In the genomic region with DNA sequence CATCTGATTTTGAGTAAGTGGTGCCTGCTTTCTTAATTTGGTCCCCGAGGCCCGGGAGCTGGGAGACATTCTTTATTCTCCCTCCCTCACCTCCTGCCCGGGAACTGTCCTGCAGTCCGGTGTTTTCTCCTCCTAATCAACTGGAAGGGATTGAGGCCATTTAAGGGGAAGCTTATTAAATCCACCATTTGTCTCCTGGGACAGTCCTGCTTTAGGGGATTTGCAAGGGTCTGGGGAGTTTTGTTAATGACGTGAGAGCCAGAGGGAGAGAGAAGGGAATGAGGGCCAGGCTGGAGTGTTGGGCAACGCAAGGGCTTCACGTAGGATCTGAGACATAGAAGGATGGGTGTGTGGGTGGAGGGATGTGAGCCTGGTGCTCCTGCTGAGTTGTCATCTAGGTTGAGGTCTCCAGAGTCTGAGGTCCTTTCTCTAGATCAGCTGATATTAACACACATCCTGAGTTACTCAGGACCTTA, we compare ENCODE assay signal across 7 mouse cellular contexts.
DNase-seq lines count a peak whose midpoint lies in the region; ATAC-seq lines count a peak whose summit lies in the region.

No protein-coding gene starts in this region.

- H3K27me3 ChIP-seq in kidney, embryonic 15.5 days, result no peaks in the 10 kb centered on the region
- H3K27me3 ChIP-seq in forebrain, embryonic 13.5 days, result peaks cover 38% of the 10 kb centered on the region
- H3K27me3 ChIP-seq in intestine, embryonic 15.5 days (replicated peaks), result no peaks in the 10 kb centered on the region
- no peaks in the 10 kb centered on the region for H3K27me3 ChIP-seq in neural tube, embryonic 14.5 days (ENCODE audit: control insufficient read depth, insufficient read depth, low read length)

- H3K4me2 ChIP-seq in kidney, embryonic 15.5 days, result peak overlapping the region; percentile 38
- H3K4me2 ChIP-seq in forebrain, embryonic 13.5 days, result peak overlapping the region; percentile 37
- peak overlapping the region; percentile 34 for H3K4me2 ChIP-seq in intestine, embryonic 15.5 days (replicated peaks)
- H3K4me2 ChIP-seq in neural tube, embryonic 14.5 days (ENCODE audit: low read depth, low read length), result peak overlapping the region; percentile 19; the same call in 1 of the 2 replicates

- no peak for ATAC-seq in kidney, embryonic 15.5 days (replicated peaks; ENCODE audit: low FRiP score)
- ATAC-seq in forebrain, embryonic 13.5 days, result no peak
- no peak for ATAC-seq in intestine, embryonic 15.5 days
- ATAC-seq in neural tube, embryonic 14.5 days (ENCODE audit: low read depth), result no peak

- H3K9me3 ChIP-seq in kidney, embryonic 15.5 days (replicated peaks), result no peaks in the 10 kb centered on the region; the same call in 1 of the 2 replicates
- H3K9me3 ChIP-seq in forebrain, embryonic 13.5 days (replicated peaks), result 0 out of 2 replicates have a peak, but pooled peaks cover 8% of the 10 kb centered on the region
- no peaks in the 10 kb centered on the region for H3K9me3 ChIP-seq in intestine, embryonic 15.5 days
- H3K9me3 ChIP-seq in neural tube, embryonic 14.5 days (ENCODE audit: control insufficient read depth, low read length), result no peaks in the 10 kb centered on the region

- H3K4me1 ChIP-seq in kidney, embryonic 15.5 days, result peaks cover 49% of the 10 kb centered on the region
- peaks cover 58% of the 10 kb centered on the region for H3K4me1 ChIP-seq in forebrain, embryonic 13.5 days
- H3K4me1 ChIP-seq in intestine, embryonic 15.5 days (replicated peaks), result peaks cover 13% of the 10 kb centered on the region; the same call in 1 of the 2 replicates
- H3K4me1 ChIP-seq in neural tube, embryonic 14.5 days (ENCODE audit: control insufficient read depth, insufficient read depth, low read length), result peaks cover 14% of the 10 kb centered on the region

- 18% methylated on average over 7 of the region's 7 CpGs for WGBS in kidney, embryonic 15.5 days
- WGBS in forebrain, embryonic 13.5 days, result under 1% methylated on average over 7 of the region's 7 CpGs
- 16% methylated on average over 7 of the region's 7 CpGs for WGBS in intestine, embryonic 15.5 days
- WGBS in neural tube, embryonic 14.5 days, result 6% methylated on average over 7 of the region's 7 CpGs

- H3K4me3 ChIP-seq in kidney, embryonic 15.5 days (replicated peaks), result 0 out of 2 replicates have a peak overlapping the region, but pooled peaks have one; percentile 6
- no peak overlapping the region for H3K4me3 ChIP-seq in forebrain, embryonic 13.5 days
- H3K4me3 ChIP-seq in intestine, embryonic 15.5 days (replicated peaks), result no peak overlapping the region
- H3K4me3 ChIP-seq in neural tube, embryonic 14.5 days (ENCODE audit: low read depth, low read length), result no peak overlapping the region

- H3K9ac ChIP-seq in kidney, embryonic 15.5 days, result no peak overlapping the region
- H3K9ac ChIP-seq in forebrain, embryonic 13.5 days, result no peak overlapping the region; the same call in 1 of the 2 replicates
- H3K9ac ChIP-seq in intestine, embryonic 15.5 days, result no peak overlapping the region
- H3K9ac ChIP-seq in neural tube, embryonic 14.5 days (replicated peaks; ENCODE audit: low read depth, low read length), result no peak overlapping the region

- H3K36me3 ChIP-seq in kidney, embryonic 15.5 days, result no peaks in the 10 kb centered on the region
- no peaks in the 10 kb centered on the region for H3K36me3 ChIP-seq in forebrain, embryonic 13.5 days (ENCODE audit: poor library complexity, severe bottlenecking)
- H3K36me3 ChIP-seq in intestine, embryonic 15.5 days, result no peaks in the 10 kb centered on the region
- no peaks in the 10 kb centered on the region for H3K36me3 ChIP-seq in neural tube, embryonic 14.5 days (ENCODE audit: control insufficient read depth, insufficient read depth, low read length)

- H3K27ac ChIP-seq in kidney, embryonic 15.5 days, result no peak overlapping the region; the same call in 1 of the 2 replicates
- 0 out of 2 replicates have a peak overlapping the region, but pooled peaks have one; percentile 49 for H3K27ac ChIP-seq in forebrain, embryonic 13.5 days
- no peak overlapping the region for H3K27ac ChIP-seq in intestine, embryonic 15.5 days
- H3K27ac ChIP-seq in neural tube, embryonic 14.5 days (ENCODE audit: low read depth, low read length), result no peak overlapping the region

- DNase-seq in kidney, postnatal 10 days, result no peak
- DNase-seq in B cell, adult 2 months, result no peak
- DNase-seq in cerebellum, postnatal 36 days, result no peak
